In genomic region chr1:161826677-161827076, GRCm38 (mm10) we compare ENCODE assay signal across 32 mouse cellular contexts. TPM values are rescaled to one million over a fixed set of nuclear protein-coding genes. Genes with fewer than 3 reads are reported as not detected.
DNase-seq lines count a peak whose midpoint lies in the region; ATAC-seq lines count a peak whose summit lies in the region.
"Had no signal": no experiment of that assay in that cellular context is flagged by ENCODE, and none has a peak within 500 bp of the region (broad histone marks: within the 10 kb centered on the region; RNA-seq: fewer than 3 reads in every experiment).

No protein-coding gene starts in this region.

- DNase-seq in forebrain, embryonic 14.5 days (ENCODE audit: low spot score) = peak; percentile 31
- peak; percentile 13 for DNase-seq in left cerebral cortex, adult 11 months (ENCODE audit: low spot score)
- DNase-seq in left cerebral cortex, postnatal 4 days = no peak
- DNase-seq in telencephalon, adult 2 months (ENCODE audit: low read depth, low spot score) = peak; percentile 15
- no peak for DNase-seq in frontal cortex, postnatal 25 days (ENCODE audit: low spot score in 2 of 2)
- DNase-seq: adrenal gland, postnatal 10 days; adrenal gland, postnatal 36 days; B cell, adult 2 months; cerebellum, adult 11-12 months; cerebellum, adult 8-10 months; cerebellum, postnatal 10 days; cerebellum, postnatal 36 days; embryo, embryonic 11 days; gastrocnemius, postnatal 25 days; heart, adult 18-20 months; heart, postnatal 10 days; heart, postnatal 36 days; kidney, adult 11 months had no signal

- no peak overlapping the region for H3K4me2 ChIP-seq in forebrain, embryonic 14.5 days (ENCODE audit: low read length)
- no peak overlapping the region for H3K4me2 ChIP-seq in forebrain, embryonic 12.5 days
- H3K4me2 ChIP-seq: embryonic facial prominence, embryonic 13.5 days; heart, embryonic 12.5 days; heart, embryonic 15.5 days; hindbrain, embryonic 13.5 days; intestine, embryonic 15.5 days had no signal

- no peaks in the 10 kb centered on the region for H3K4me1 ChIP-seq in forebrain, embryonic 14.5 days (ENCODE audit: control insufficient read depth, insufficient read depth, low read length)
- no peaks in the 10 kb centered on the region for H3K4me1 ChIP-seq in forebrain, embryonic 12.5 days
- H3K4me1 ChIP-seq: embryonic facial prominence, embryonic 10.5 days; embryonic facial prominence, embryonic 13.5 days; heart, embryonic 12.5 days; heart, embryonic 15.5 days; hindbrain, embryonic 10.5 days; hindbrain, embryonic 13.5 days; intestine, embryonic 15.5 days had no signal

- H3K27ac ChIP-seq in forebrain, embryonic 14.5 days (ENCODE audit: low read depth, low read length) = no peak overlapping the region
- no peak overlapping the region for H3K27ac ChIP-seq in forebrain, embryonic 12.5 days
- H3K27ac ChIP-seq: embryonic facial prominence, embryonic 10.5 days; embryonic facial prominence, embryonic 13.5 days; heart, embryonic 15.5 days; hindbrain, embryonic 10.5 days; hindbrain, embryonic 13.5 days; intestine, embryonic 15.5 days had no signal

- no peak overlapping the region for H3K9ac ChIP-seq in forebrain, embryonic 14.5 days (ENCODE audit: low read length)
- no peak overlapping the region for H3K9ac ChIP-seq in forebrain, embryonic 12.5 days
- H3K9ac ChIP-seq: embryonic facial prominence, embryonic 13.5 days; heart, embryonic 12.5 days; heart, embryonic 15.5 days; hindbrain, embryonic 13.5 days; intestine, embryonic 15.5 days had no signal

- 51% methylated on average over 2 of the region's 2 CpGs for WGBS in forebrain, embryonic 14.5 days
- WGBS in forebrain, embryonic 12.5 days = 80% methylated on average over 2 of the region's 2 CpGs

- ATAC-seq in forebrain, embryonic 14.5 days = peak; percentile 57; the same call in 1 of the 2 replicates
- ATAC-seq in forebrain, embryonic 12.5 days (ENCODE audit: low FRiP score) = no peak
- ATAC-seq: hindbrain, embryonic 16.5 days; intestine, embryonic 15.5 days; Patski had no signal

- no peak overlapping the region for H3K4me3 ChIP-seq in forebrain, embryonic 14.5 days (ENCODE audit: low read depth, low read length)
- H3K4me3 ChIP-seq in forebrain, embryonic 12.5 days (replicated peaks) = no peak overlapping the region
- H3K4me3 ChIP-seq: embryonic facial prominence, embryonic 10.5 days; embryonic facial prominence, embryonic 13.5 days; erythroblast, embryonic 14.5 days; heart, embryonic 12.5 days; heart, embryonic 15.5 days; hindbrain, embryonic 10.5 days; hindbrain, embryonic 13.5 days; intestine, embryonic 15.5 days had no signal

- intact Hi-C loops in left cerebral cortex, postnatal 4 days (cut with DNase I) = no loop called here

- no peaks in the 10 kb centered on the region for H3K9me3 ChIP-seq in forebrain, embryonic 14.5 days (replicated peaks; ENCODE audit: control insufficient read depth, low read length)
- no peaks in the 10 kb centered on the region for H3K9me3 ChIP-seq in forebrain, embryonic 12.5 days
- H3K9me3 ChIP-seq: embryonic facial prominence, embryonic 10.5 days; embryonic facial prominence, embryonic 13.5 days; G1E; heart, embryonic 12.5 days; heart, embryonic 15.5 days; hindbrain, embryonic 10.5 days; hindbrain, embryonic 13.5 days; intestine, embryonic 15.5 days had no signal

- H3K36me3 ChIP-seq in forebrain, embryonic 14.5 days (ENCODE audit: control insufficient read depth, insufficient read depth, low read length) = peaks cover 23% of the 10 kb centered on the region; the same call in 1 of the 2 replicates
- peaks cover 13% of the 10 kb centered on the region for H3K36me3 ChIP-seq in forebrain, embryonic 12.5 days (replicated peaks)

- H3K27me3 ChIP-seq in forebrain, embryonic 14.5 days (replicated peaks; ENCODE audit: control insufficient read depth, insufficient read depth, low read length) = no peaks in the 10 kb centered on the region
- H3K27me3 ChIP-seq in forebrain, embryonic 12.5 days = no peaks in the 10 kb centered on the region
- H3K27me3 ChIP-seq: CH12.LX; embryonic facial prominence, embryonic 13.5 days; heart, embryonic 12.5 days; heart, embryonic 15.5 days; hindbrain, embryonic 13.5 days; intestine, embryonic 15.5 days; Patski had no signal

RNA-seq across cellular contexts. Expression of gene Fasl, which starts 38.4 kb away (rescaled TPM):
- 0.17 TPM in 1 of 2 replicates, not detected in the other for polyA plus RNA-seq in forebrain, embryonic 14.5 days (2014; fragmentation: Nextera tagmentation; extraction: Ambion mirVana)
- polyA plus RNA-seq in forebrain, embryonic 12.5 days (2016; fragmentation: Nextera tagmentation; extraction: Ambion mirVana) = not detected in 2 replicates
- total RNA-seq in left cerebral cortex, postnatal 4 days (2021) = 1 to 10 TPM in 1 of 2 experiments, under 1 TPM in 1; 0.44 to 1.3 TPM
- total RNA-seq: adrenal gland, postnatal 10 days; gastrocnemius, adult 8-10 months; gastrocnemius, postnatal 25 days; heart, postnatal 10 days; heart, postnatal 36 days had no signal
- polyA plus RNA-seq: embryonic facial prominence, embryonic 10.5 days; embryonic facial prominence, embryonic 13.5 days; erythroblast, embryonic 14.5 days; G1E; heart, embryonic 12.5 days; hindbrain, embryonic 10.5 days; intestine, embryonic 15.5 days; Patski had no signal

RNA-seq across cellular contexts. Expression of gene Suco, which starts 49.8 kb away (rescaled TPM):
- 22.6 and 27.5 TPM in 2 replicates for polyA plus RNA-seq in forebrain, embryonic 14.5 days (2014; fragmentation: Nextera tagmentation; extraction: Ambion mirVana)
- polyA plus RNA-seq in forebrain, embryonic 12.5 days (2016; fragmentation: Nextera tagmentation; extraction: Ambion mirVana) = 29.2 and 32.3 TPM in 2 replicates
- total RNA-seq in left cerebral cortex, postnatal 4 days (2021) = 10 to 100 TPM; 38.3 to 44.8 TPM

Comparison
In these comparisons a context has a peak if more than half of its experiments do, and no peak if none do; other contexts are left out.
1. DNase-seq: peak in forebrain, embryonic 14.5 days (single experiment), left cerebral cortex, adult 11 months (single experiment) and telencephalon, adult 2 months (single experiment); none in left cerebral cortex, postnatal 4 days (single experiment) and frontal cortex, postnatal 25 days (0 of 2).